ENCODE assay signal across 34 mouse cellular contexts in genomic region chr11:24682423-24682822, GRCm38 (mm10).
"Had no signal": no experiment of that assay in that cellular context is flagged by ENCODE, and none has a peak within 500 bp of the region (broad histone marks: within the 10 kb centered on the region; RNA-seq: fewer than 3 reads in every experiment).

No protein-coding gene starts in this region.

- H3K4me2 ChIP-seq: heart, embryonic 11.5 days; heart, embryonic 12.5 days; heart, embryonic 13.5 days; heart, embryonic 15.5 days; hindbrain, embryonic 12.5 days; hindbrain, embryonic 14.5 days; hindbrain, embryonic 15.5 days; kidney, embryonic 15.5 days had no signal

- H3K36me3 ChIP-seq: heart, embryonic 10.5 days; heart, embryonic 12.5 days; heart, embryonic 13.5 days; heart, embryonic 15.5 days; hindbrain, embryonic 10.5 days; hindbrain, embryonic 12.5 days; hindbrain, embryonic 15.5 days; kidney, embryonic 15.5 days had no signal

- DNase-seq: heart, postnatal 10 days; heart, postnatal 14 days; heart, postnatal 36 days; heart, postnatal 4 days; kidney, adult 11 months; kidney, adult 18-20 months; kidney, adult 2 months; kidney, adult 8-10 months; kidney, adult 9 months; kidney, postnatal 10 days; kidney, postnatal 14 days; kidney, postnatal 25 days; kidney, postnatal 36 days; kidney, postnatal 4 days; layer of hippocampus, adult 9-11 months; layer of hippocampus, postnatal 36 days had no signal

- ATAC-seq: hindbrain, embryonic 16.5 days; hindbrain, postnatal 0 days; inflammation-experienced regulatory T-cells, adult 6 months; intestine, embryonic 16.5 days; intestine, postnatal 0 days had no signal

- H3K9me3 ChIP-seq: heart, embryonic 10.5 days; heart, embryonic 12.5 days; heart, embryonic 13.5 days; heart, embryonic 15.5 days; hindbrain, embryonic 10.5 days; hindbrain, embryonic 12.5 days; hindbrain, embryonic 15.5 days; kidney, embryonic 15.5 days had no signal

- H3K9ac ChIP-seq: heart, embryonic 12.5 days; heart, embryonic 13.5 days; heart, embryonic 15.5 days; hindbrain, embryonic 12.5 days; hindbrain, embryonic 14.5 days; hindbrain, embryonic 15.5 days; kidney, embryonic 15.5 days had no signal

- H3K4me1 ChIP-seq: heart, embryonic 10.5 days; heart, embryonic 12.5 days; heart, embryonic 13.5 days; heart, embryonic 15.5 days; hindbrain, embryonic 10.5 days; hindbrain, embryonic 15.5 days; kidney, embryonic 15.5 days had no signal

- H3K27me3 ChIP-seq: heart, embryonic 12.5 days; heart, embryonic 13.5 days; heart, embryonic 15.5 days; hindbrain, embryonic 12.5 days; hindbrain, embryonic 15.5 days had no signal

- H3K4me3 ChIP-seq: heart, embryonic 10.5 days; heart, embryonic 12.5 days; heart, embryonic 13.5 days; heart, embryonic 15.5 days; hindbrain, embryonic 10.5 days; hindbrain, embryonic 12.5 days; hindbrain, embryonic 15.5 days; kidney, embryonic 15.5 days; layer of hippocampus, adult 2 months; left cerebral cortex, adult 2 months had no signal

- H3K27ac ChIP-seq: heart, embryonic 10.5 days; heart, embryonic 13.5 days; heart, embryonic 15.5 days; hindbrain, embryonic 10.5 days; hindbrain, embryonic 12.5 days; hindbrain, embryonic 14.5 days; hindbrain, embryonic 15.5 days; hindbrain, postnatal 0 days; kidney, embryonic 15.5 days; kidney, postnatal 0 days; layer of hippocampus, adult 2 months; left cerebral cortex, adult 2 months had no signal
